In genomic region chr1:66998188-66998587, GRCm38 (mm10) we compare ENCODE assay signal across 19 mouse cellular contexts. TPM values are rescaled to one million over a fixed set of nuclear protein-coding genes. Genes with fewer than 3 reads are reported as not detected.
"Had no signal": no experiment of that assay in that cellular context is flagged by ENCODE, and none has a peak within 500 bp of the region (broad histone marks: within the 10 kb centered on the region; RNA-seq: fewer than 3 reads in every experiment).

No protein-coding gene starts in this region.

- H3K27me3 ChIP-seq: kidney, embryonic 15.5 days; limb, embryonic 12.5 days; lung, embryonic 15.5 days; midbrain, embryonic 15.5 days; neural tube, embryonic 13.5 days; stomach, embryonic 15.5 days had no signal

- H3K36me3 ChIP-seq: stomach, embryonic 15.5 days had no signal

- ATAC-seq: intestine, embryonic 16.5 days; midbrain, embryonic 15.5 days had no signal

- H3K27ac ChIP-seq: kidney, embryonic 15.5 days; limb, embryonic 12.5 days; midbrain, embryonic 15.5 days; neural tube, embryonic 13.5 days; stomach, embryonic 15.5 days had no signal

- H3K4me1 ChIP-seq: kidney, embryonic 15.5 days; limb, embryonic 12.5 days; midbrain, embryonic 15.5 days; stomach, embryonic 15.5 days had no signal

- H3K4me3 ChIP-seq: kidney, embryonic 15.5 days; limb, embryonic 12.5 days; lung, embryonic 15.5 days; midbrain, embryonic 15.5 days; neural tube, embryonic 13.5 days; stomach, embryonic 15.5 days had no signal

- H3K9me3 ChIP-seq: kidney, embryonic 15.5 days; limb, embryonic 12.5 days; lung, embryonic 15.5 days; midbrain, embryonic 15.5 days; neural tube, embryonic 13.5 days; stomach, embryonic 15.5 days had no signal

- H3K9ac ChIP-seq: kidney, embryonic 15.5 days; limb, embryonic 12.5 days; lung, embryonic 15.5 days; midbrain, embryonic 15.5 days; neural tube, embryonic 13.5 days; stomach, embryonic 15.5 days had no signal

- H3K4me2 ChIP-seq: kidney, embryonic 15.5 days; limb, embryonic 12.5 days; lung, embryonic 15.5 days; midbrain, embryonic 11.5 days; midbrain, embryonic 15.5 days; neural tube, embryonic 13.5 days; stomach, embryonic 15.5 days had no signal

- DNase-seq: kidney, adult 2 months; kidney, postnatal 14 days; layer of hippocampus, postnatal 36 days; retina, postnatal 1 day; right cerebral cortex, postnatal 4 days; spleen, adult 18-20 months; thymus, adult 2 months; thymus, postnatal 25 days had no signal

RNA-seq across cellular contexts. Expression of gene Myl1, which starts 53.0 kb away (rescaled TPM):
- total RNA-seq: megakaryocyte, adult 5-6 weeks; monocyte, adult 5-6 weeks had no signal
- polyA plus RNA-seq: liver, adult 2 months had no signal
